Mouse (Mus musculus): ENCODE data around the gene Cldn3. TPM values are rescaled to one million over a fixed set of nuclear protein-coding genes. Genes with fewer than 3 reads are reported as not detected.

Cldn3 gene
- total and polyA plus RNA-seq, 3 experiments: not detected

- Histone ChIP-seq H3K9me3 (replicated peaks; ENCODE audit: low read length) (no peaks in the 10 kb centered on the region), H3K27me3 (replicated peaks) (peaks cover 63% of the 10 kb centered on the region), H3K4me1 (ENCODE audit: control insufficient read depth in 1 of 2, insufficient read depth in 2 of 2) (no peaks in the 10 kb centered on the region), H3K4me2 (ENCODE audit: insufficient read depth, low read depth, poor library complexity, severe bottlenecking) (no peak overlapping the region), H3K4me3 (replicated peaks in 1 of 3; ENCODE audit: low read depth in 2 of 3, low read length in 2 of 3, poor library complexity in 1 of 3) (no peak overlapping the region), H3K79me2 (replicated peaks; ENCODE audit: control insufficient read depth, extremely low read depth, insufficient read depth, poor library complexity, severe bottlenecking) (no peaks in the 10 kb centered on the region), H3K36me3 (replicated peaks in 1 of 2; ENCODE audit: control insufficient read depth in 1 of 2, insufficient read depth in 1 of 2, low read length in 1 of 2) (no peaks in the 10 kb centered on the region), H3K27ac (ENCODE audit: insufficient read depth, low read depth) (no peak overlapping the region), H3K9ac (ENCODE audit: insufficient read depth, low read depth) (no peak overlapping the region)
- TF ChIP-seq ZNF384 (IDR thresholded peaks at IDR 0.05; ENCODE audit: low read depth, low read length) (no peak), CHD1 (IDR thresholded peaks at IDR 0.05; ENCODE audit: low read depth, low read length) (no peak), SMC3 (IDR thresholded peaks at IDR 0.05; ENCODE audit: low read depth, low read length) (no peak), MYC (IDR thresholded peaks at IDR 0.05; ENCODE audit: low read depth, low read length) (no peak)
- DNase-seq (ENCODE audit: extremely low read depth): no peak
- in situ Hi-C loops (cut with MboI; ENCODE audit: low pct_ligation_motif_present, low pct_unique_long_range_greater_than_20kb, low sequenced_read_pairs) (no loop called here), dilution Hi-C loops (cut with MboI; ENCODE audit: extremely low pct_ligation_motif_present, extremely low pct_unique_long_range_greater_than_20kb, low sequenced_read_pairs) (no loop called here)
Measured at GRCm38 (mm10) chr5:134973081-134973480, 12.9 kb upstream of the Cldn3 start.

GRCm38 (mm10) chr5:134973526-134973925 lies 12.5 kb upstream of the Cldn3 start:
- H3K9ac ChIP-seq (ENCODE audit: insufficient read depth, low read depth): no peak overlapping the region
- no peak overlapping the region for H3K4me3 ChIP-seq (replicated peaks in 1 of 3; ENCODE audit: low read depth in 2 of 3, low read length in 2 of 3, poor library complexity in 1 of 3)
- H3K27me3 ChIP-seq (replicated peaks): peaks cover 63% of the 10 kb centered on the region
- dilution Hi-C loops (cut with MboI; ENCODE audit: extremely low pct_ligation_motif_present, extremely low pct_unique_long_range_greater_than_20kb, low sequenced_read_pairs): no loop called here
- no peak for DNase-seq (ENCODE audit: extremely low read depth)
- in situ Hi-C loops (cut with MboI; ENCODE audit: low pct_ligation_motif_present, low pct_unique_long_range_greater_than_20kb, low sequenced_read_pairs): no loop called here
- no peak overlapping the region for H3K27ac ChIP-seq (ENCODE audit: insufficient read depth, low read depth)
- H3K9me3 ChIP-seq (replicated peaks; ENCODE audit: low read length): no peaks in the 10 kb centered on the region
- H3K4me1 ChIP-seq (ENCODE audit: control insufficient read depth in 1 of 2, insufficient read depth in 2 of 2): no peaks in the 10 kb centered on the region
- no peaks in the 10 kb centered on the region for H3K79me2 ChIP-seq (replicated peaks; ENCODE audit: control insufficient read depth, extremely low read depth, insufficient read depth, poor library complexity, severe bottlenecking)
- TF ChIP-seq UBTF (IDR thresholded peaks at IDR 0.05; ENCODE audit: low read depth, low read length) (no peak), GABPA (IDR thresholded peaks at IDR 0.05; ENCODE audit: insufficient replicate concordance, low read depth, low read length) (no peak), ZC3H11A (IDR thresholded peaks at IDR 0.05; ENCODE audit: low read depth, low read length) (no peak)
- no peaks in the 10 kb centered on the region for H3K36me3 ChIP-seq (replicated peaks in 1 of 2; ENCODE audit: control insufficient read depth in 1 of 2, insufficient read depth in 1 of 2, low read length in 1 of 2)
- H3K4me2 ChIP-seq (ENCODE audit: insufficient read depth, low read depth, poor library complexity, severe bottlenecking): no peak overlapping the region

GRCm38 (mm10) chr5:134974294-134974693 lies 11.7 kb upstream of the Cldn3 start:
- Histone ChIP-seq H3K4me1 (ENCODE audit: control insufficient read depth in 1 of 2, insufficient read depth in 2 of 2) (no peaks in the 10 kb centered on the region), H3K9ac (ENCODE audit: insufficient read depth, low read depth) (no peak overlapping the region), H3K79me2 (replicated peaks; ENCODE audit: control insufficient read depth, extremely low read depth, insufficient read depth, poor library complexity, severe bottlenecking) (no peaks in the 10 kb centered on the region), H3K9me3 (replicated peaks; ENCODE audit: low read length) (no peaks in the 10 kb centered on the region), H3K4me2 (ENCODE audit: insufficient read depth, low read depth, poor library complexity, severe bottlenecking) (no peak overlapping the region), H3K36me3 (replicated peaks in 1 of 2; ENCODE audit: control insufficient read depth in 1 of 2, insufficient read depth in 1 of 2, low read length in 1 of 2) (no peaks in the 10 kb centered on the region), H3K27me3 (replicated peaks) (peaks cover 61% of the 10 kb centered on the region), H3K27ac (ENCODE audit: insufficient read depth, low read depth) (no peak overlapping the region), H3K4me3 (replicated peaks in 1 of 3; ENCODE audit: low read depth in 2 of 3, low read length in 2 of 3, poor library complexity in 1 of 3) (no peak overlapping the region)
- in situ Hi-C loops (cut with MboI; ENCODE audit: low pct_ligation_motif_present, low pct_unique_long_range_greater_than_20kb, low sequenced_read_pairs) (no loop called here), dilution Hi-C loops (cut with MboI; ENCODE audit: extremely low pct_ligation_motif_present, extremely low pct_unique_long_range_greater_than_20kb, low sequenced_read_pairs) (no loop called here)
- TF ChIP-seq MAFK (IDR thresholded peaks at IDR 0.05; ENCODE audit: insufficient replicate concordance, low read length) (no peak), HCFC1 (IDR thresholded peaks at IDR 0.05; ENCODE audit: low read depth, low read length) (no peak), POLR2A (IDR thresholded peaks at IDR 0.05; ENCODE audit: low read depth, low read length) (no peak), UBTF (IDR thresholded peaks at IDR 0.05; ENCODE audit: low read depth, low read length) (no peak), ZC3H11A (IDR thresholded peaks at IDR 0.05; ENCODE audit: low read depth, low read length) (no peak), TBP (conservative IDR thresholded peaks at IDR 0.05; ENCODE audit: low read depth, low read length) (no peak), USF2 (conservative IDR thresholded peaks at IDR 0.05; ENCODE audit: low read depth, low read length) (no peak), CHD2 (IDR thresholded peaks at IDR 0.05; ENCODE audit: low read length) (no peak), MYC (IDR thresholded peaks at IDR 0.05; ENCODE audit: low read depth, low read length) (no peak), MXI1 (IDR thresholded peaks at IDR 0.05; ENCODE audit: low read depth, low read length) (no peak), USF1 (IDR thresholded peaks at IDR 0.05; ENCODE audit: low read depth, low read length) (no peak), SIN3A (IDR thresholded peaks at IDR 0.05; ENCODE audit: low read length) (no peak), CTCF (conservative IDR thresholded peaks at IDR 0.05 in 1 of 2, IDR thresholded peaks at IDR 0.05 in 1 of 2; ENCODE audit: low read depth in 2 of 2, low read length in 2 of 2) (no peak), KAT2A (IDR thresholded peaks at IDR 0.05; ENCODE audit: insufficient replicate concordance, low read length) (no peak), POLR2AphosphoS2 (IDR thresholded peaks at IDR 0.05; ENCODE audit: low read depth, low read length) (no peak), TCF12 (IDR thresholded peaks at IDR 0.05; ENCODE audit: low read depth, low read length) (no peak), ELF1 (IDR thresholded peaks at IDR 0.05; ENCODE audit: low read depth, low read length) (no peak), EP300 (IDR thresholded peaks at IDR 0.05; ENCODE audit: low read length) (no peak), PAX5 (IDR thresholded peaks at IDR 0.05; ENCODE audit: low read length) (no peak)
- no peak for DNase-seq (ENCODE audit: extremely low read depth)

Measured in CH12.LX (cell line).